Mouse (Mus musculus): Measurements from ENCODE around the gene Clec4d.

DNA sequence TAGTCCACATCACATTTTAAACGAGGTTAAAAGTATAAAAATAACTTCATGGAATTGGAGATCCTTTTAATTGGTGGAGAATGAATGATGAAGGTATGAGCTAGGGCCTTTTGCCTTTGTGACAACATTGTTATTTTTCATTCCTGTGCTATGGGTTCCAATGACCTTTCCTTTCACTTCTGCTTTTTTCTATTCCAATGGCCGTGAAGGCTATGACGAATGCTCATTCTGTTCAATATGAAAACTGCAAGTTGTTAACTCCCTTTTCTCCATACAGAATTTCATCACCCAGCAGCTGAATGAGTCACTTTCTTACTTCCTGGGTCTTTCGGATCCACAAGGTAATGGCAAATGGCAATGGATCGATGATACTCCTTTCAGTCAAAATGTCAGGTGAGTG lies 17.7 kb upstream of the Clec4d start:
- TF ChIP-seq CTCF (IDR thresholded peaks at IDR 0.05; ENCODE audit: low read depth): no peak
- no peak for TF ChIP-seq EP300 (IDR thresholded peaks at IDR 0.05; ENCODE audit: low read depth)
